Mouse (Mus musculus) heart, postnatal 14 days (tissue): ENCODE measurements around the gene Ubfd1. TPM values are rescaled to one million over a fixed set of nuclear protein-coding genes. Genes with fewer than 3 reads are reported as not detected.

Source experiments
- DNase-seq, 2 experiments: peaks; one replicate each; pipeline ENCODE4 v3.0.0; 2021 to 2022
- intact Hi-C: fragments of 180-260 bp; cut with DNase I; formaldehyde crosslinking; loops from one replicate; pipeline ENCODE4 v1.15.1; 2025
- long read RNA-seq, 2 experiments: library from polyadenylated mRNA; stranded (forward); transcript quantifications; one replicate each; pipeline ENCODE4 v2.0.0; 2021
- total RNA-seq, 2 experiments: library from RNA; stranded (reverse); gene quantifications; 2 replicates each; pipeline ENCODE4 v1.2.3; 2021

Ubfd1 gene
- total RNA-seq = 10 to 100 TPM; 33.0 to 39.6 TPM
- long read RNA-seq, experiment 1, full-length matches to known transcripts = 44 of 59 reads
- long read RNA-seq, experiment 1, partial matches to known transcripts = 3 of 59 reads
- long read RNA-seq, experiment 1, other reads (novel, unspliced or antisense) = 12 of 59 reads
- long read RNA-seq, experiment 2, full-length matches to known transcripts = 41 of 55 reads
- long read RNA-seq, experiment 2, partial matches to known transcripts = 1 of 55 reads
- long read RNA-seq, experiment 2, other reads (novel, unspliced or antisense) = 13 of 55 reads

GRCm38 (mm10) chr7:122066945-122067516, at the start of gene Ubfd1, which contains the start of gene Ears2:
Gene Ubfd1 (plus strand): TSS chr7:122067175.
Gene Ears2 (minus strand): TSS chr7:122067263.
- DNase-seq = peak; percentile 94 to 95
- intact Hi-C loops = loop anchor here (5.0 kb wide), 1 partner anchor 35 kb away; no protein-coding TSS in a partner anchor

- intact Hi-C loops = no loop called here
These were observed 48.7 kb upstream of the Ubfd1 start for GRCm38 (mm10) chr7:122018247-122018646.

GRCm38 (mm10) chr7:122018978-122019377, 48.0 kb upstream of the Ubfd1 start:
- DNase-seq = no peak
- intact Hi-C loops = no loop called here

More at GRCm38 (mm10) chr7:122018247-122018646, 48.7 kb upstream of the Ubfd1 start:
- no peak for DNase-seq

- intact Hi-C loops = no loop called here
- DNase-seq = no peak
These were observed 46.7 kb upstream of the Ubfd1 start for GRCm38 (mm10) chr7:122020273-122020666.

GRCm38 (mm10) chr7:122020667-122021354, 46.2 kb upstream of the Ubfd1 start, which contains the start of gene Gga2:
Gene Gga2 (minus strand): TSS chr7:122021222.
- DNase-seq = peak; percentile 87 to 93
- intact Hi-C loops = no loop called here

- intact Hi-C loops = no loop called here
- DNase-seq = no peak
These were observed 44.8 kb upstream of the Ubfd1 start for GRCm38 (mm10) chr7:122022131-122022530.

- intact Hi-C loops = loop anchor here (5.0 kb wide), 3 partner anchors 34 to 164 kb away; partner anchors contain the start of genes Ears2 and Ubfd1
- no peak for DNase-seq
These were observed 33.6 kb upstream of the Ubfd1 start for GRCm38 (mm10) chr7:122033371-122033770.

- intact Hi-C loops = loop anchor here (5.0 kb wide), 3 partner anchors 33 to 163 kb away; partner anchors contain the start of genes Ears2 and Ubfd1
- peak; percentile 33 to 61 for DNase-seq
These were observed 32.6 kb upstream of the Ubfd1 start for GRCm38 (mm10) chr7:122034348-122034747.

- no peak for DNase-seq
- intact Hi-C loops = no loop called here
These were observed 22.9 kb upstream of the Ubfd1 start for GRCm38 (mm10) chr7:122044106-122044505.

- peak; percentile 54 to 76 for DNase-seq
- intact Hi-C loops = no loop called here
These were observed 21.8 kb upstream of the Ubfd1 start for GRCm38 (mm10) chr7:122045181-122045634.

- intact Hi-C loops = no loop called here
- DNase-seq = no peak
These were observed 21.3 kb upstream of the Ubfd1 start for GRCm38 (mm10) chr7:122045711-122046110.

GRCm38 (mm10) chr7:122046813-122047212, 20.2 kb upstream of the Ubfd1 start:
- DNase-seq = no peak
- intact Hi-C loops = no loop called here

- intact Hi-C loops = no loop called here
- no peak for DNase-seq
These were observed 18.8 kb upstream of the Ubfd1 start for GRCm38 (mm10) chr7:122048191-122048590.

GRCm38 (mm10) chr7:122050834-122051233, 16.1 kb upstream of the Ubfd1 start:
- peak; percentile 38 to 58 for DNase-seq
- intact Hi-C loops = no loop called here

GRCm38 (mm10) chr7:122056633-122057032, 10.3 kb upstream of the Ubfd1 start:
- intact Hi-C loops = no loop called here
- no peak for DNase-seq

GRCm38 (mm10) chr7:122065656-122066055, 1.3 kb upstream of the Ubfd1 start:
- no peak for DNase-seq
- intact Hi-C loops = loop anchor here (5.0 kb wide), 1 partner anchor 33 kb away; no protein-coding TSS in a partner anchor

- no peak for DNase-seq
- intact Hi-C loops = loop anchor here (5.0 kb wide), 1 partner anchor 34 kb away; no protein-coding TSS in a partner anchor
These were observed 652 bp upstream of the Ubfd1 start for GRCm38 (mm10) chr7:122066102-122066944.

- DNase-seq = peak in 1 of 2 experiments; percentile 34
- intact Hi-C loops = loop anchor here (5.0 kb wide), 1 partner anchor 35 kb away; no protein-coding TSS in a partner anchor
These were observed 774 bp downstream of the Ubfd1 start for GRCm38 (mm10) chr7:122067517-122068381.

- DNase-seq = no peak
- intact Hi-C loops = no loop called here
These were observed 7.4 kb downstream of the Ubfd1 start for GRCm38 (mm10) chr7:122074374-122074773.
